Mouse (Mus musculus) hindbrain, embryonic 16.5 days (tissue): ENCODE data around the gene Svbp. TPM values are rescaled to one million over a fixed set of nuclear protein-coding genes. Genes with fewer than 3 reads are reported as not detected.

Source experiments
- ATAC-seq: fragments of 200-750 bp; cut with Nextera tagmentation; 2 replicates; pipeline ENCODE4 v1.8.0; 2017; ENCODE audit warnings: moderate TSS enrichment, moderate library complexity
- H3K27ac ChIP-seq: fragments of 300-500 bp; sonication (generic); 2 replicates; pipeline ENCODE4 v1.5.1; 2014; ENCODE audit warnings: low read depth, mild to moderate bottlenecking, control low read depth, low read length, moderate library complexity
- H3K27me3 ChIP-seq: fragments of 300-500 bp; sonication (generic); replicated peaks from 2 replicates; pipeline ENCODE4 v1.6.1; 2014; ENCODE audit warnings: low read length; ENCODE audit not compliant: control insufficient read depth, insufficient read depth
- H3K36me3 ChIP-seq: fragments of 300-500 bp; sonication (generic); 2 replicates; pipeline ENCODE4 v1.6.1; 2014; ENCODE audit warnings: mild to moderate bottlenecking, low read length, moderate library complexity, mixed read lengths; ENCODE audit not compliant: control insufficient read depth, insufficient read depth
- H3K4me1 ChIP-seq: fragments of 300-500 bp; sonication (generic); 2 replicates; pipeline ENCODE4 v1.6.1; 2014; ENCODE audit warnings: low read depth, low read length; ENCODE audit not compliant: control insufficient read depth, insufficient read depth
- H3K4me2 ChIP-seq: fragments of 300-500 bp; sonication (generic); 2 replicates; pipeline ENCODE4 v1.6.1; 2014; ENCODE audit warnings: mild to moderate bottlenecking, low read length, control low read depth, moderate library complexity
- H3K4me3 ChIP-seq: fragments of 300-500 bp; sonication (generic); 2 replicates; pipeline ENCODE4 v1.5.1; 2014; ENCODE audit warnings: mild to moderate bottlenecking, low read length, control low read depth, moderate library complexity
- H3K9ac ChIP-seq: fragments of 300-500 bp; sonication (generic); 2 replicates; pipeline ENCODE4 v1.6.1; 2014; ENCODE audit warnings: low read depth, mild to moderate bottlenecking, control low read depth, low read length, moderate library complexity
- H3K9me3 ChIP-seq: fragments of 300-500 bp; sonication (generic); 2 replicates; pipeline ENCODE4 v1.6.1; 2014; ENCODE audit warnings: mild to moderate bottlenecking, low read length, moderate library complexity; ENCODE audit not compliant: control insufficient read depth
- WGBS: fragments of 180-500 bp; shearing (Covaris S2); extraction: QIAGEN DNeasy Blood & Tissue Kit; methylation state at CpG from one replicate; pipeline ENCODE4 v1.1.7; 2014; 5-methylcytosine and 5-hydroxymethylcytosine counted together
- polyA plus RNA-seq: library from polyadenylated mRNA; unstranded; fragments of >200 nt; fragmentation: Nextera tagmentation; extraction: Ambion mirVana; gene quantifications from 2 replicates; pipeline ENCODE4 v1.2.1, GENCODE M21; 2015

The Svbp gene
- polyA plus RNA-seq, 1 experiment from 2014 or later = 197 TPM

DNA sequence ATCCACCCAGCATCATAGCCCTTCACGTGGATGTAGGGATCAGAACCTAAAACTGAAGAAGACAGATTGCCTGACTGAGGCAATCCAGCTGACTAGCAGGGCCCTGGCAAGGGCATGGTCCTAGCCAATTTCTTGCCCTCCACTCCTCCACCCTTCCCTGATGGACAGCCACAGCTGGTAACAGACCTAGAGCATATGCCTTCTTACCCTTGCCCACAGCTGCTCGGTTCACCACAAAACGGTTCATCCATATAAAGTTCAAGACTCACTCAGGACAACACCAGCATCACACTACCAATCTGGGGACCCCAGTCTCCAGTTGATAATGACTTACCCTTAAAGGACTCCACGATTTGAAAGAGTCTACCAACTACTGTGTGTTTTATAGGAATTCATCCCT lies 9.3 kb upstream of the Svbp start:
- 85% methylated on average over 4 of the region's 4 CpGs for WGBS
- no peaks in the 10 kb centered on the region for H3K36me3 ChIP-seq
- no peak for ATAC-seq
- no peaks in the 10 kb centered on the region for H3K4me1 ChIP-seq
- H3K9ac ChIP-seq = no peak overlapping the region
- no peaks in the 10 kb centered on the region for H3K27me3 ChIP-seq
- H3K9me3 ChIP-seq = no peaks in the 10 kb centered on the region
- H3K27ac ChIP-seq = no peak overlapping the region
- H3K4me2 ChIP-seq = no peak overlapping the region
- no peak overlapping the region for H3K4me3 ChIP-seq

GRCm38 (mm10) chr4:119188060-119188785 lies 6.9 kb upstream of the Svbp start:
- H3K36me3 ChIP-seq = no peaks in the 10 kb centered on the region
- peak; percentile 50; the same call in 1 of the 2 replicates for ATAC-seq

GRCm38 (mm10) chr4:119189392-119189791 lies 5.7 kb upstream of the Svbp start:
- Histone ChIP-seq H3K4me2 (no peak overlapping the region), H3K4me1 (no peaks in the 10 kb centered on the region), H3K36me3 (no peaks in the 10 kb centered on the region), H3K9me3 (no peaks in the 10 kb centered on the region), H3K9ac (no peak overlapping the region), H3K27ac (no peak overlapping the region), H3K4me3 (no peak overlapping the region), H3K27me3 (no peaks in the 10 kb centered on the region)
- WGBS = 37% methylated on average over 6 of the region's 6 CpGs
- ATAC-seq = no peak

More at GRCm38 (mm10) chr4:119188060-119188785, 6.9 kb upstream of the Svbp start:
- WGBS = 55% methylated on average over 11 of the region's 11 CpGs
- Histone ChIP-seq H3K9ac (no peak overlapping the region), H3K27ac (no peak overlapping the region), H3K4me1 (no peaks in the 10 kb centered on the region), H3K27me3 (no peaks in the 10 kb centered on the region), H3K4me2 (no peak overlapping the region), H3K9me3 (no peaks in the 10 kb centered on the region), H3K4me3 (no peak overlapping the region)

DNA sequence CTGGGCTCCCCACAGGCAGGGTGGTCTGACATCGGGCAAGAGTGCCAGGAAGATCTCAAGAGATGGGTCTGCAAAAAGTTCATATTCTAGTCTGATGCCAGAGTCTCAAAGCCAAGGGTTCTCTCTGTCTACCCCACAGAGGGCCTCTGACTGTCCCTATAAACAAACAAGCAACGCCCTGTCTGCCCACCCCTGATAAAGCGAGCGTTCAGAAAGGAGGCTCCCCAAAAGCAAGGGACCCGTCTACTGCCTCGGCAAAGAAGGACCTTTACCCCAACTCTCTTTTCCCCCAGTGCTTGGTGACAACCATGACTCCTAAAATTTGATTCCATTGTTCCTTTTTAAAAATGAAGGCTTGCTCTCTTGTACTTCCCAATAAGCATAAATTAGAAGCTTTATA lies 5.2 kb upstream of the Svbp start, which contains the start of gene Ermap:
TSS of gene Ermap (minus strand) at position 148 of the 400 bp plus-strand sequence.
- ATAC-seq = no peak
- no peak within 1 kb of the TSS for H3K9ac ChIP-seq
- H3K4me3 ChIP-seq = no peak within 1 kb of the TSS
- no peaks in the 10 kb centered on the region for H3K4me1 ChIP-seq
- no peaks in the 10 kb centered on the region for H3K9me3 ChIP-seq
- H3K27ac ChIP-seq = no peak within 1 kb of the TSS
- H3K36me3 ChIP-seq = no peaks in the 10 kb centered on the region
- 56% methylated on average over 6 of the region's 6 CpGs for WGBS
- H3K4me2 ChIP-seq = no peak within 1 kb of the TSS
- H3K27me3 ChIP-seq = no peaks in the 10 kb centered on the region

DNA sequence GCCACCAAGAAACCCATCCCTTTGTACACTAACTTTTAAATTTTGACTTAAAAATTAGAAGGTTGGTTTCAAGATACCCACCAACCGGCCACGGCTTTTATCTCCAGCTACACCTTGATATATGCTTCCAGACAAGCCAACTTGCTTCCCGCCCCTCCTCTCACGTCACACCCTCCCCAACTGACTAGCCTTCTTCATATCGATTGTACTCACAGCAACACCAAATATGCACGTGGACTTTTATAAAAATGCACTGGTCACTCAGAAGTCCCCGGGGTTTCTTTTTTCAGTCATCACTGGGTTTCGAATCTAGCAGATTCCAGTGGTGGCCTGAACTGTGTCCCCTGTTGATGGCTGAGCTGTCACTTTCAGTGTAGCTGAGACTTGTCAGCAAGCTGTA lies 4.5 kb upstream of the Svbp start:
- no peaks in the 10 kb centered on the region for H3K27me3 ChIP-seq
- no peaks in the 10 kb centered on the region for H3K4me1 ChIP-seq
- no peak overlapping the region for H3K27ac ChIP-seq
- H3K9me3 ChIP-seq = no peaks in the 10 kb centered on the region
- no peak for ATAC-seq
- no peak overlapping the region for H3K4me3 ChIP-seq
- H3K9ac ChIP-seq = no peak overlapping the region
- no peak overlapping the region for H3K4me2 ChIP-seq
- WGBS = 85% methylated on average over 8 of the region's 8 CpGs
- no peaks in the 10 kb centered on the region for H3K36me3 ChIP-seq

DNA sequence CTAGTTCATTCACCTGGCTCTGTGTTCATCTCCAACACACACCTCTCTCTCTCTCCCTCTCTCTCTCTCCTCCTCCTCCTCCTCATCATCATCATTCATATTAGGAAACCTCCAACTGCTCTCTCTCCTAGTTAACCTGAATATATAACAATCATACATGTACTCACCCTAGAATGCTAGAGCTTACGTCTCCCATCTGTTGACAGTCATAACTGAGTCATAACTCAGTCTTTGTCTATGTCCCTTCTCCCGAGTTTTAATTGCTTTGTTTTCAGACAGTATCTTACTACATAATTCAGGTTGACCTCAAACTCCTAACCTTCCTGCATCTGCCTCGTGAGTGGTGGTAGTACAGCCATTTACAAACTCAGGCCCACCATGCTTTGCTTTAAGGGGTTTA lies 3.8 kb upstream of the Svbp start:
- no peak overlapping the region for H3K4me2 ChIP-seq
- no peaks in the 10 kb centered on the region; the same call in 1 of the 2 replicates for H3K4me1 ChIP-seq
- ATAC-seq = no peak
- no peaks in the 10 kb centered on the region for H3K36me3 ChIP-seq
- no peaks in the 10 kb centered on the region for H3K27me3 ChIP-seq
- no peak overlapping the region for H3K27ac ChIP-seq
- H3K9me3 ChIP-seq = no peaks in the 10 kb centered on the region
- 76% methylated on average over 3 of the region's 3 CpGs for WGBS
- no peak overlapping the region for H3K9ac ChIP-seq
- no peak overlapping the region for H3K4me3 ChIP-seq

- Histone ChIP-seq H3K4me3 (no peak overlapping the region), H3K9me3 (no peaks in the 10 kb centered on the region), H3K27ac (no peak overlapping the region), H3K36me3 (no peaks in the 10 kb centered on the region), H3K4me2 (no peak overlapping the region), H3K9ac (no peak overlapping the region), H3K4me1 (peaks cover 10% of the 10 kb centered on the region), H3K27me3 (no peaks in the 10 kb centered on the region)
- ATAC-seq = no peak
- 94% methylated on average over 4 of the region's 4 CpGs for WGBS
These were observed 2.3 kb upstream of the Svbp start for GRCm38 (mm10) chr4:119192757-119193156.

GRCm38 (mm10) chr4:119195582-119196320 lies 645 bp downstream of the Svbp start:
- Histone ChIP-seq H3K36me3 (no peaks in the 10 kb centered on the region), H3K4me3 (peak overlapping the region; percentile 83), H3K9ac (peak overlapping the region; percentile 89), H3K27ac (peak overlapping the region; percentile 86), H3K27me3 (no peaks in the 10 kb centered on the region), H3K9me3 (no peaks in the 10 kb centered on the region), H3K4me2 (peak overlapping the region; percentile 76), H3K4me1 (peaks cover 15% of the 10 kb centered on the region)
- 3% methylated on average over 18 of the region's 18 CpGs for WGBS
- no peak for ATAC-seq

DNA sequence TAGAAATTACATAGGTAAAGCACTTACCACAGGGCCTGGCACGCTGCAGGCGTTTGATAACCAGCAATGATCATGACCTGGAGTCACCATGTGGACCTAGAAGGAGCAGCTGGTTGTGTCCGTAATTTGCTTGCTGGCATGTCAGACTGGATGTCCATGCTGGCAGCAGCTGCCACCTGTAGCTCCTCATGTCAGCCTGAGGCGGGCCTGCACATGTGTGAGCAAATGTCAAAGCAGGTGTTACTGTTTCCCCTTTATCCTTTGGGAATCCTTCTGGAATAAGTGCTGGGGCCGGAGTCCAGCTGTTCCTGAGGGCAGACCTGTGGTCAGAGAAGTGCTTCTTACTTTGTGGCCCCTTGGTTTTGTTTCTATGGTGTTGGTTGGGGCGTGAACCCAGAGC lies 3.0 kb downstream of the Svbp start:
- WGBS = 73% methylated on average over 6 of the region's 6 CpGs
- Histone ChIP-seq H3K27ac (no peak overlapping the region), H3K27me3 (no peaks in the 10 kb centered on the region), H3K4me2 (peak overlapping the region; percentile 76; the same call in 1 of the 2 replicates), H3K9me3 (no peaks in the 10 kb centered on the region), H3K9ac (no peak overlapping the region), H3K4me3 (no peak overlapping the region), H3K4me1 (peaks cover 15% of the 10 kb centered on the region), H3K36me3 (peaks cover 6% of the 10 kb centered on the region)
- ATAC-seq = no peak
